ENCODE assay signal across 19 mouse cellular contexts in genomic region chr4:53538600-53538999, GRCm38 (mm10).
DNase-seq lines count a peak whose midpoint lies in the region; ATAC-seq and TF ChIP-seq lines count a peak whose summit lies in the region.
"Had no signal": no experiment of that assay in that cellular context is flagged by ENCODE, and none has a peak within 500 bp of the region (broad histone marks: within the 10 kb centered on the region; RNA-seq: fewer than 3 reads in every experiment).

No protein-coding gene starts in this region.

- no peak for TF ChIP-seq CTCF in forebrain, postnatal 0 days (IDR thresholded peaks at IDR 0.05; ENCODE audit: low read depth)
- no peak for TF ChIP-seq CTCF in left cerebral cortex, adult 2 months (IDR thresholded peaks at IDR 0.05)

- no peaks in the 10 kb centered on the region for H3K27me3 ChIP-seq in forebrain, postnatal 0 days (ENCODE audit: insufficient read depth, low read length)
- no peaks in the 10 kb centered on the region for H3K27me3 ChIP-seq in forebrain, embryonic 13.5 days
- H3K27me3 ChIP-seq: hindbrain, embryonic 15.5 days; limb, embryonic 15.5 days had no signal

- intact Hi-C loops in left cerebral cortex, adult 2 months (cut with DNase I): loop anchor here (2.0 kb wide), 1 partner anchor 98 kb away; the partner anchor contains the start of gene Slc44a1

- ATAC-seq in forebrain, postnatal 0 days: peak; percentile 91
- ATAC-seq in forebrain, embryonic 13.5 days: no peak
- ATAC-seq: CD4-positive, CD25-positive, alpha-beta regulatory T cell, adult 4 months had no signal

- 65% methylated on average over 11 of the region's 11 CpGs for WGBS in forebrain, postnatal 0 days
- 92% methylated on average over 11 of the region's 11 CpGs for WGBS in forebrain, embryonic 13.5 days

- no peak overlapping the region for H3K4me3 ChIP-seq in forebrain, postnatal 0 days (ENCODE audit: low read depth, low read length)
- H3K4me3 ChIP-seq in forebrain, embryonic 13.5 days: no peak overlapping the region
- H3K4me3 ChIP-seq in left cerebral cortex, adult 2 months: peak overlapping the region; percentile 11
- H3K4me3 ChIP-seq: heart, embryonic 10.5 days; hindbrain, embryonic 15.5 days; limb, embryonic 15.5 days; midbrain, embryonic 10.5 days had no signal

- peak; percentile 48 for DNase-seq in forebrain, postnatal 0 days
- DNase-seq in left cerebral cortex, adult 2 months (ENCODE audit: extremely low spot score in 1 of 2, low spot score in 2 of 2): no peak
- DNase-seq in left cerebral cortex, adult 18-20 months (ENCODE audit: low spot score in 2 of 2): no peak
- DNase-seq in lung, postnatal 25 days (ENCODE audit: low spot score): peak; percentile 14
- no peak for DNase-seq in lung, postnatal 14 days
- peak; percentile 68 for DNase-seq in layer of hippocampus, adult 9-11 months
- DNase-seq: adrenal gland, postnatal 14 days; cerebellum, adult 9-10 months; kidney, adult 2 months; kidney, postnatal 10 days; lung, adult 2 months; thymus, adult 2 months had no signal

- no peaks in the 10 kb centered on the region for H3K9me3 ChIP-seq in forebrain, postnatal 0 days (ENCODE audit: low read length)
- no peaks in the 10 kb centered on the region for H3K9me3 ChIP-seq in forebrain, embryonic 13.5 days (replicated peaks)
- H3K9me3 ChIP-seq: heart, embryonic 10.5 days; hindbrain, embryonic 15.5 days; limb, embryonic 15.5 days; midbrain, embryonic 10.5 days had no signal

- peaks cover 8% of the 10 kb centered on the region for H3K36me3 ChIP-seq in forebrain, postnatal 0 days (ENCODE audit: insufficient read depth)
- peaks cover 8% of the 10 kb centered on the region for H3K36me3 ChIP-seq in forebrain, embryonic 13.5 days (ENCODE audit: poor library complexity, severe bottlenecking)
- H3K36me3 ChIP-seq: midbrain, embryonic 10.5 days had no signal

- H3K9ac ChIP-seq in forebrain, postnatal 0 days: no peak overlapping the region
- H3K9ac ChIP-seq in forebrain, embryonic 13.5 days: no peak overlapping the region
- H3K9ac ChIP-seq: hindbrain, embryonic 15.5 days; limb, embryonic 15.5 days had no signal

- H3K4me1 ChIP-seq in forebrain, postnatal 0 days (ENCODE audit: insufficient read depth): no peaks in the 10 kb centered on the region
- H3K4me1 ChIP-seq in forebrain, embryonic 13.5 days: no peaks in the 10 kb centered on the region
- H3K4me1 ChIP-seq: heart, embryonic 10.5 days; hindbrain, embryonic 15.5 days; limb, embryonic 15.5 days; midbrain, embryonic 10.5 days had no signal

- H3K27ac ChIP-seq in forebrain, postnatal 0 days (ENCODE audit: low read depth, low read length): peak overlapping the region; percentile 62; the same call in 1 of the 2 replicates
- no peak overlapping the region for H3K27ac ChIP-seq in forebrain, embryonic 13.5 days
- H3K27ac ChIP-seq in left cerebral cortex, adult 2 months: peak overlapping the region; percentile 75
- H3K27ac ChIP-seq: heart, embryonic 10.5 days; hindbrain, embryonic 15.5 days; limb, embryonic 15.5 days; midbrain, embryonic 10.5 days; stomach, postnatal 0 days had no signal

- no peak overlapping the region for H3K4me2 ChIP-seq in forebrain, postnatal 0 days (ENCODE audit: low read depth)
- no peak overlapping the region for H3K4me2 ChIP-seq in forebrain, embryonic 13.5 days
- H3K4me2 ChIP-seq: hindbrain, embryonic 15.5 days; limb, embryonic 15.5 days had no signal

Comparison
In these comparisons a context has a peak if more than half of its experiments do, and no peak if none do; other contexts are left out.
1. DNase-seq: peak in forebrain, postnatal 0 days (single experiment), lung, postnatal 25 days (single experiment) and layer of hippocampus, adult 9-11 months (single experiment); none in left cerebral cortex, adult 2 months (0 of 2), left cerebral cortex, adult 18-20 months (0 of 2) and lung, postnatal 14 days (single experiment).